Mouse (Mus musculus): ENCODE results near the gene Cwf19l2. TPM values are rescaled to one million over a fixed set of nuclear protein-coding genes. Genes with fewer than 3 reads are reported as not detected.

Cwf19l2 gene
- total and polyA plus RNA-seq, 3 experiments: 17.4 to 18.8 TPM; not detected in 1

- Histone ChIP-seq H3K27ac (ENCODE audit: control insufficient read depth, low read depth, low read length) (no peak overlapping the region), H3K36me3 (ENCODE audit: control insufficient read depth in 1 of 2, insufficient read depth in 2 of 2, low read length in 2 of 2) (peaks cover 0 to 4% of the 10 kb centered on the region in 2 experiments; a peak in 2 of 4 replicates), H3K4me3 (ENCODE audit: control insufficient read depth in 1 of 2, insufficient read depth in 1 of 2, low read depth in 2 of 2, low read length in 2 of 2) (no peak overlapping the region), H3K4me1 (ENCODE audit: control insufficient read depth in 1 of 2, insufficient read depth in 2 of 2, low read length in 2 of 2) (no peaks in the 10 kb centered on the region), H3K9me3 (replicated peaks; ENCODE audit: insufficient read depth, low read length) (no peaks in the 10 kb centered on the region), H3K9ac (ENCODE audit: control insufficient read depth, low read depth, low read length, poor library complexity, severe bottlenecking) (no peak overlapping the region), H3K79me2 (ENCODE audit: control insufficient read depth, insufficient read depth, low read length, poor library complexity) (no peaks in the 10 kb centered on the region), H3K27me3 (ENCODE audit: control insufficient read depth in 1 of 2, insufficient read depth in 2 of 2, low read length in 2 of 2) (no peaks in the 10 kb centered on the region)
- TF ChIP-seq SIN3A (IDR thresholded peaks at IDR 0.05; ENCODE audit: low read length) (no peak), ZMIZ1 (IDR thresholded peaks at IDR 0.05; ENCODE audit: low read depth, low read length) (no peak), ETS1 (IDR thresholded peaks at IDR 0.05; ENCODE audit: low read depth, low read length) (no peak), GATA1 (IDR thresholded peaks at IDR 0.05; ENCODE audit: low read depth, low read length) (no peak), CTCF (IDR thresholded peaks at IDR 0.05 in 2 of 3, conservative IDR thresholded peaks at IDR 0.05 in 1 of 3; ENCODE audit: control insufficient read depth in 1 of 3, insufficient read depth in 1 of 3, low read depth in 2 of 3, low read length in 3 of 3, poor library complexity in 1 of 3, severe bottlenecking in 1 of 3) (no peak), MAX (IDR thresholded peaks at IDR 0.05; ENCODE audit: low read length) (no peak), MYB (IDR thresholded peaks at IDR 0.05; ENCODE audit: low read depth, low read length) (no peak), ZNF384 (IDR thresholded peaks at IDR 0.05; ENCODE audit: low read depth, low read length) (no peak)
- DNase-seq (ENCODE audit: low read depth, low spot score): no peak
Measured at GRCm38 (mm10) chr9:3471897-3472296, 68.5 kb downstream of the Cwf19l2 start.

- Histone ChIP-seq H3K27me3 (ENCODE audit: control insufficient read depth in 1 of 2, insufficient read depth in 2 of 2, low read length in 2 of 2) (no peaks in the 10 kb centered on the region), H3K4me3 (ENCODE audit: control insufficient read depth in 1 of 2, insufficient read depth in 1 of 2, low read depth in 2 of 2, low read length in 2 of 2) (no peak overlapping the region)
- DNase-seq (ENCODE audit: low read depth, low spot score): peak; percentile 44
Measured at GRCm38 (mm10) chr9:3518645-3519044, 115.3 kb downstream of the Cwf19l2 start.

GRCm38 (mm10) chr9:3519178-3519577 lies 115.8 kb downstream of the Cwf19l2 start:
- no peaks in the 10 kb centered on the region for H3K27me3 ChIP-seq (ENCODE audit: control insufficient read depth in 1 of 2, insufficient read depth in 2 of 2, low read length in 2 of 2)

More at GRCm38 (mm10) chr9:3518645-3519044, 115.3 kb downstream of the Cwf19l2 start:
- Histone ChIP-seq H3K36me3 (ENCODE audit: control insufficient read depth in 1 of 2, insufficient read depth in 2 of 2, low read length in 2 of 2) (no peaks in the 10 kb centered on the region), H3K9me3 (replicated peaks; ENCODE audit: insufficient read depth, low read length) (no peaks in the 10 kb centered on the region), H3K79me2 (ENCODE audit: control insufficient read depth, insufficient read depth, low read length, poor library complexity) (no peaks in the 10 kb centered on the region), H3K4me1 (ENCODE audit: control insufficient read depth in 1 of 2, insufficient read depth in 2 of 2, low read length in 2 of 2) (no peaks in the 10 kb centered on the region), H3K27ac (ENCODE audit: control insufficient read depth, low read depth, low read length) (no peak overlapping the region), H3K9ac (ENCODE audit: control insufficient read depth, low read depth, low read length, poor library complexity, severe bottlenecking) (no peak overlapping the region)
- no peak for TF ChIP-seq NRF1 (IDR thresholded peaks at IDR 0.05; ENCODE audit: insufficient read depth, low read depth, low read length, poor library complexity, severe bottlenecking)
- TF ChIP-seq ELF1 (IDR thresholded peaks at IDR 0.05; ENCODE audit: low read depth, low read length): no peak
- no peak for TF ChIP-seq JUND (IDR thresholded peaks at IDR 0.05; ENCODE audit: low read depth, low read length)
- TF ChIP-seq GATA1 (IDR thresholded peaks at IDR 0.05; ENCODE audit: low read depth, low read length): no peak
- TF ChIP-seq ZC3H11A (IDR thresholded peaks at IDR 0.05; ENCODE audit: low read depth, low read length): peak; percentile 41; the same call in 1 of the 2 replicates
- peak in 1 of 3 experiments; percentile 52; a peak in 2 of 6 replicates for TF ChIP-seq CTCF (IDR thresholded peaks at IDR 0.05 in 2 of 3, conservative IDR thresholded peaks at IDR 0.05 in 1 of 3; ENCODE audit: control insufficient read depth in 1 of 3, insufficient read depth in 1 of 3, low read depth in 2 of 3, low read length in 3 of 3, poor library complexity in 1 of 3, severe bottlenecking in 1 of 3)
- TF ChIP-seq MAX (IDR thresholded peaks at IDR 0.05; ENCODE audit: low read length): no peak
- no peak for TF ChIP-seq USF1 (IDR thresholded peaks at IDR 0.05; ENCODE audit: low read depth, low read length)
- TF ChIP-seq MYB (IDR thresholded peaks at IDR 0.05; ENCODE audit: low read depth, low read length): no peak
- peak; percentile 65 for TF ChIP-seq SMC3 (IDR thresholded peaks at IDR 0.05; ENCODE audit: low read depth, low read length)
- peak; percentile 70 for TF ChIP-seq RAD21 (IDR thresholded peaks at IDR 0.05; ENCODE audit: low read depth, low read length)
- no peak for TF ChIP-seq EP300 (IDR thresholded peaks at IDR 0.05; ENCODE audit: low read depth in 1 of 2, low read length in 2 of 2)

More at GRCm38 (mm10) chr9:3519178-3519577, 115.8 kb downstream of the Cwf19l2 start:
- TF ChIP-seq MYB (IDR thresholded peaks at IDR 0.05; ENCODE audit: low read depth, low read length): no peak
- TF ChIP-seq NRF1 (IDR thresholded peaks at IDR 0.05; ENCODE audit: insufficient read depth, low read depth, low read length, poor library complexity, severe bottlenecking): no peak
- no peak for TF ChIP-seq JUND (IDR thresholded peaks at IDR 0.05; ENCODE audit: low read depth, low read length)
- TF ChIP-seq MAZ (IDR thresholded peaks at IDR 0.05; ENCODE audit: low read depth, low read length): no peak
- TF ChIP-seq TAL1 (IDR thresholded peaks at IDR 0.05; ENCODE audit: low read length): no peak
- TF ChIP-seq ZMIZ1 (IDR thresholded peaks at IDR 0.05; ENCODE audit: low read depth, low read length): no peak
- no peaks in the 10 kb centered on the region for H3K4me1 ChIP-seq (ENCODE audit: control insufficient read depth in 1 of 2, insufficient read depth in 2 of 2, low read length in 2 of 2)
- no peaks in the 10 kb centered on the region for H3K9me3 ChIP-seq (replicated peaks; ENCODE audit: insufficient read depth, low read length)
- H3K9ac ChIP-seq (ENCODE audit: control insufficient read depth, low read depth, low read length, poor library complexity, severe bottlenecking): no peak overlapping the region
- no peaks in the 10 kb centered on the region for H3K36me3 ChIP-seq (ENCODE audit: control insufficient read depth in 1 of 2, insufficient read depth in 2 of 2, low read length in 2 of 2)
- no peak overlapping the region for H3K27ac ChIP-seq (ENCODE audit: control insufficient read depth, low read depth, low read length)
- H3K79me2 ChIP-seq (ENCODE audit: control insufficient read depth, insufficient read depth, low read length, poor library complexity): no peaks in the 10 kb centered on the region
- no peak for DNase-seq (ENCODE audit: low read depth, low spot score)
- no peak overlapping the region for H3K4me3 ChIP-seq (ENCODE audit: control insufficient read depth in 1 of 2, insufficient read depth in 1 of 2, low read depth in 2 of 2, low read length in 2 of 2)

Data from MEL (cell line).